Mouse (Mus musculus) Patski (cell line): ENCODE results near the gene Kremen1. TPM values are rescaled to one million over a fixed set of nuclear protein-coding genes. Genes with fewer than 3 reads are reported as not detected.

Experiments
- ATAC-seq: fragments of 100-300 bp; one replicate; pipeline ENCODE4 v1.8.0; 2021
- CTCF ChIA-PET: fragments of 350-600 bp; sonication (Branson Sonifier 250); formaldehyde crosslinking; loops from one replicate; lab custom pipeline; 2022; ENCODE audit warnings: inconsistent platforms; lab: Charles Lee
- POLR2A ChIA-PET: fragments of 350-600 bp; sonication (Branson Sonifier 250); formaldehyde crosslinking; loops from one replicate; lab custom pipeline; 2022; ENCODE audit warnings: antibody characterized with exemption, inconsistent platforms; lab: Charles Lee
- DNase-seq: peaks from one replicate; pipeline ENCODE4 v3.0.0-alpha.2; 2011; ENCODE audit warnings: low read depth, low spot score
- H3K27me3 ChIP-seq: fragments of 371-371 bp; one replicate; pipeline ENCODE4 v1.5.1; 2021
- CTCF ChIP-seq: fragments of 100-300 bp; IDR thresholded peaks from one replicate; pipeline ENCODE4 v1.5.1; 2021
- in situ Hi-C: fragments of 300-500 bp; cut with MboI; formaldehyde crosslinking; loops from 3 replicates; pipeline ENCODE4 v1.11.1; 2018; ENCODE audit warnings: low pct_unique_long_range_greater_than_20kb, mixed read lengths
- polyA plus RNA-seq: library from polyadenylated mRNA; unstranded; gene quantifications from one replicate; pipeline ENCODE4 v1.2.3, GENCODE M21; 2021

The Kremen1 gene
- polyA plus RNA-seq, 1 experiment from 2014 or later: 73.0 TPM

DNA sequence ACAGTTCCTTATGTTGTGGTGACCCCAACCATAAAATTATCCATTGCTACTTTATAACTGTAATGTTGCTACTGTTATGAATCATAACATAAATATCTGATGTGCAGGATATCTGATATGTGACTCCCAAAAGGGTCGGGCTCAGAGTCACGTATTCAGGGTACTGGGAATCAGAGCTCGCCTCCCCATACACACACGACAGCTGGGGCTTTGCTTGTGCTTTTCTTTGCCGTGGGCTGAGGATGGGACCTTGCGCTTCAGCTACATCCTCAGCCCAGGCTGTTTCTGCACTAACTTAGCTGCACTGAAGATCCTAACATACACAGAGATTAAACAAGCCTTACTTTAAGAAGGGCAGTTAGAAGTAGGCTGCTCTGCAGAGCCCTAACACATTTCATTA is 10.2 kb downstream of the Kremen1 start:
- H3K27me3 ChIP-seq: no peaks in the 10 kb centered on the region
- in situ Hi-C loops: no loop called here
- TF ChIP-seq CTCF: no peak
- CTCF ChIA-PET: interaction anchor here (1.0 to 2.5 kb wide), 2 partner anchors 9 to 136 kb away, joined by 3 to 7 read pairs; no protein-coding TSS in a partner anchor
- POLR2A ChIA-PET: interaction anchor here (1.5 kb wide), 1 partner anchor 10 kb away, joined by 8 read pairs; no protein-coding TSS in a partner anchor
- DNase-seq (no peak), ATAC-seq (no peak)

DNA sequence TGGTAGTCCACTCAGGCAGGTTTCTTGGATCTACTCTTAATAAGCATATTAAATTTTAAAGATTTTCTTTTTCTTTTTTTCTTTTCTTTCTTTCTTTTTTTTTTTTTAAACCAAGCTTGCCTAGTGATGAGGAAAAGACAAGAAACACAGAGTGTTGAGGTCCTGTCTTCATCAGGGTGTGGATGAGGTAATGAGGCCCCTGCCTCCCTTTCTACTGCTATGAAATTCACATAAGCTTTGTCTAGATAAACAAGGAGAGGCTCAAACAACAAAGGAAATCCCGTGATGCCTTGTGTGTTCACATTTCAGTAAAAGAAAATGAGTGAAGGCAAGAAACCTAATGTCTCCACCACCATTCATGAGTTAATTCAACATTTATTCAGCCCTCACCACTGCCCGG is 13.2 kb downstream of the Kremen1 start:
- no peak for ATAC-seq
- no peaks in the 10 kb centered on the region for H3K27me3 ChIP-seq
- CTCF ChIA-PET: interaction anchor here (0.6 to 1.5 kb wide), 3 partner anchors 12 to 144 kb away, joined by 3 read pairs; no protein-coding TSS in a partner anchor
- DNase-seq: no peak
- no peak for TF ChIP-seq CTCF
- POLR2A ChIA-PET: interaction anchor here (0.8 kb wide), 1 partner anchor 9 kb away, joined by 3 read pairs; no protein-coding TSS in a partner anchor
- in situ Hi-C loops: no loop called here

GRCm38 (mm10) chr11:5245431-5245830 is 15.9 kb downstream of the Kremen1 start:
- TF ChIP-seq CTCF: no peak
- DNase-seq (no peak), ATAC-seq (peak; percentile 52)
- ChIA-PET POLR2A (interaction anchor here (1.4 kb wide), 1 partner anchor 15 kb away, joined by 4 read pairs; no protein-coding TSS in a partner anchor), CTCF (interaction anchor here (1.9 kb wide), 1 partner anchor 12 kb away, joined by 9 read pairs; no protein-coding TSS in a partner anchor)
- in situ Hi-C loops: no loop called here
- no peaks in the 10 kb centered on the region for H3K27me3 ChIP-seq

DNA sequence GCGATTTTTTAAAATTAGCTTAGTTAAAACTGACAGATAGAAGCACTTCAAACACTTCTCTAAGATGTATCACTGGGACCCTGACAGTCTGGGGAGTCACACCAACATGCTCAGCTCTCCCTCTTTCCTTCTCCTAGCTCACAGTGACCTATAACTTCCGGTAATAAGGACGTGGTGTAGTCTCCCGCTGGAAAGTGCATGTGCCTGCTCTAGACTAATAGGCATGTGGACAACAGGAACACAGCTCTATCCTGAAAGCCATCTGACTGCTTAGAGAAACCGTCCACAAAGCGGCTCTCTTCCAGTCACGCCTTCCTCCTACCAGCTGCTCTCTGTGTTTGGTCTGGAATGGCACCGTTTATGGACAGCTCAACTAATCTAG is 16.6 kb downstream of the Kremen1 start:
- ATAC-seq (peak; percentile 3), DNase-seq (no peak)
- TF ChIP-seq CTCF: no peak
- ChIA-PET POLR2A (interaction anchor here (1.4 kb wide), 1 partner anchor 16 kb away, joined by 4 read pairs; no protein-coding TSS in a partner anchor), CTCF (interaction anchor here (1.9 kb wide), 2 partner anchors 12 to 63 kb away, joined by 7 to 9 read pairs; no protein-coding TSS in a partner anchor)
- in situ Hi-C loops: no loop called here
- no peaks in the 10 kb centered on the region for H3K27me3 ChIP-seq

DNA sequence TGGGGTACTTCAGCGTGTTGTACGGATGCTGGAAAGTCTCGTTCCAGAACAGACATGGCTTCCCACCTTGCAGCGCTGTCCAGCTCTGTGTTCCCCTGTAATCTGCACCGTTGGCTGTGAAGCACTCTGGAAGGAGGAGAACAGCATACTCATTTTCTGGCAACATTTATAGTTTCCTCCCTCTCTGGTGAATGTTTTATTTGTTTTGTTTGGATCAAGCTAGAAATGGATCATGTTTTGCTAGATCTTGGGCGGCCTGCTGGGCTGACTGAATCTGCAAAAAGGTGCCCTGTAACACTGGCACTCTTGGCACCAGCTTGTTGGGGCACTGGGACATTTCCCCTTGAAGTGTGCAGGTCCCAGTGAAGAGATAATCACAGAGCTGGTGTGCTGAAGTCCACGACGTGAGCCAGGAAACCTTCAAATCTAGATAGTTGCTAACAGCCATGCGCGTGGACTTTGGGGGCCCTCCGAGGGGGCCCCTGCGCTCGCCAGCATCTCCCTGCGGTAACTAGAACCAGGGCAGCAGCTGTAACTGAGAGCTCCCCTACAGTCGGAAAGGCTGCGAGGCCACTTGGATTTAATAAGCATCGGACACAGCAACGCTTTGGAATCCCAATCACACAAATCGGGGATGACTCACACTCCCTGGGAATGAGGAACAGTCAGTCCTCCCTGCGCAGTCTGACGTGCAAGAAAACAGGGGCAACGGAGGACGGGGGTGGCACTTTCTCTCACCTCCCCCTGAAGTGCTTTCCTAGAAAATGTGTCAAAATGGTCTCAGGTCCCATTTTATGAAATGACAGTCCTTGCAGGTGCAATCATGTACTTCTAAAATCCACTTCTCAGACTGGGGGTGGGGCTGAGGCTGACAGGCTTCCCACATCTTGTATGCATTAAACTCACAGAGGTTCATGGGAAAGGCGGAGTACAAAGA is 17.3 kb downstream of the Kremen1 start:
- no peak for TF ChIP-seq CTCF
- peak; percentile 55 for ATAC-seq
- ChIA-PET POLR2A (interaction anchor here (1.4 kb wide), 2 partner anchors 13 to 16 kb away, joined by 4 to 6 read pairs; no protein-coding TSS in a partner anchor), CTCF (interaction anchor here (0.6 to 1.9 kb wide), 3 partner anchors 13 to 353 kb away, joined by 3 to 9 read pairs (median 7); no protein-coding TSS in a partner anchor)
- no peaks in the 10 kb centered on the region for H3K27me3 ChIP-seq
- in situ Hi-C loops: no loop called here
- DNase-seq: no peak

- ATAC-seq: no peak
- no peak for TF ChIP-seq CTCF
- POLR2A ChIA-PET: interaction anchor here (0.6 to 1.7 kb wide), 4 partner anchors 9 to 16 kb away, joined by 3 to 6 read pairs (median 4); no protein-coding TSS in a partner anchor
These were observed 18.1 kb downstream of the Kremen1 start for GRCm38 (mm10) chr11:5243208-5243607.

DNA sequence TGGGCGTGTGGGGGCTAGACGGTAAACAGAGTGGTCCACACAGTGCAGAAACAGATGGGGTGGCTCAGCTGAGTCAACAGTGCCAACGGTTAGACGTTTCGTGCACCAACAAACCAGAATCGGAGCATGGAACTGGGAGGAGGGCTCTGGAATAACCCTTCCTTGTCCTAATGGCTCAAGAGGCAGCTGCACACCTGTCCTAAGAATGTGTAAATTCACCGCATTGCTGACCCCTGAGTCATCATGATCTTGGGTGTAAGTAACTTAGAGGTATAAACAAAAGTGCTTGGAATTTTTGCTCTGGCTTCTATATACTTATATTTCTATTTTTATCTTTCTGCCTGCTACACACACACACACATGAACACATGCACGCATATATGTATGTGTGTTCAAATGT is 19.2 kb downstream of the Kremen1 start:
- POLR2A ChIA-PET: interaction anchor here (0.8 to 1.7 kb wide), 4 partner anchors 8 to 45 kb away, joined by 3 to 5 read pairs (median 4); no protein-coding TSS in a partner anchor

More at GRCm38 (mm10) chr11:5243208-5243607, 18.1 kb downstream of the Kremen1 start:
- H3K27me3 ChIP-seq: no peaks in the 10 kb centered on the region
- no peak for DNase-seq
- CTCF ChIA-PET: interaction anchor here (0.6 to 1.9 kb wide), 2 partner anchors 61 to 352 kb away, joined by 3 to 7 read pairs; no protein-coding TSS in a partner anchor
- in situ Hi-C loops: no loop called here

DNA sequence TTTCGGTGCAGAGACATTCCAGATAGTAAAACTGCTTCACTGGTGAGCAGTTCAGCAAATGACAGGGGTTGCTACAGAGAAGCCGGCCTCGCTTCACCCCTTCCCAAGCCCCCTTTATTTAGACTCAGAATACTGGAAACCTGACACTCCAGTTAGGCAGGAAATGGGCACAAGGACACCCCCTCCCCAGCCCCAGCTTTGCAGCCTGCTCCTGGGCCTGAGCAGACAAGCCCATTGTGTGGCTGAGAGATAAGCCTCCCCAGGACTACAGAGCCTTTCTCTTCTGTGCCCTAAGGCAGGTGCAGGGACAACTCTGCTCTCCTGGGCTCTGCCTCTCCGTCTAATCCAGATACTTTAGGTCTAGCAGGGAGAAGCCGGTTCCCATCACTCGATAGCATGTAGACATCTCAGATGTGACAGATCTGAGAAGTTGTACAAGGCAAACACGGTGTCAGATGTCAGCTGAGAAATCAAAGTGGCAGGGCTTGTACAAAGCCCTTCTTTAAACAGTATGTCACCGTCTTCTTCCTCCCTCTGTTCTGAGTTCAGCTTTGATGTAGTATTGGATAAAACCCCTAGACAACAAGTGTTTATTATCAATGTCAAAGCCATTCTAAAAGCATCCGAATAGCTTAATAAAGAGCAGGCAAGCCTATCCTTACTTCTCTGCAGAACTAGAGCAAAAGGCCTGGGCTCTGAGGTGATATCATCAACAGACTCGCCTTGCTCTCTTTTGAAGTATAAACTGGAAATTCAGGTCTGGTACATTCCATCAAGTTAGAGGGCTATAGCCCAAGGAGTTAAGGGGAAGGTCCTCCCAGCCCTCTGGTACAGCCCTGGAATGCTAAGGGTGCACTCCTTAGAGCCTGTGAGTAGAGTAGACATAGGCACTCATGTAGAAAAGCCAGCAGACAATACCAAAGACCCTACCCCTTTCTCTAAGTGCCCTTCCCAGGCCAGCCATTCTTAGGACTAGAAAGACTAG is 21.4 kb downstream of the Kremen1 start:
- no peaks in the 10 kb centered on the region for H3K27me3 ChIP-seq
- TF ChIP-seq CTCF: no peak
- POLR2A ChIA-PET: interaction anchor here (0.5 to 1.6 kb wide), 4 partner anchors 8 to 43 kb away, joined by 3 to 5 read pairs (median 4); partner anchors contain the start of gene Kremen1
- ATAC-seq (no peak), DNase-seq (no peak)
- CTCF ChIA-PET: interaction anchor here (0.9 to 1.6 kb wide), 3 partner anchors 10 to 30 kb away, joined by 3 to 4 read pairs (median 3); no protein-coding TSS in a partner anchor
- in situ Hi-C loops: no loop called here

More for the DNA sequence above, 19.2 kb downstream of the Kremen1 start:
- in situ Hi-C loops: no loop called here
- CTCF ChIA-PET: no interaction called here
- no peak for ATAC-seq
- no peak for DNase-seq
- TF ChIP-seq CTCF: no peak
- H3K27me3 ChIP-seq: no peaks in the 10 kb centered on the region

- no peak for DNase-seq
- ChIA-PET CTCF (no interaction called here), POLR2A (interaction anchor here (1.2 kb wide), 1 partner anchor 15 kb away, joined by 3 read pairs; no protein-coding TSS in a partner anchor)
- no peak for ATAC-seq
- in situ Hi-C loops: no loop called here
- TF ChIP-seq CTCF: no peak
- no peaks in the 10 kb centered on the region for H3K27me3 ChIP-seq
These were observed 41.4 kb downstream of the Kremen1 start for GRCm38 (mm10) chr11:5219910-5220447.
